Mouse (Mus musculus) adrenal gland, postnatal 25 days (tissue): ENCODE results near the gene Pcp4. TPM values are rescaled to one million over a fixed set of nuclear protein-coding genes. Genes with fewer than 3 reads are reported as not detected.

ENCODE experiments used
- DNase-seq: peaks from one replicate; pipeline ENCODE4 v3.0.0; 2021; ENCODE audit warnings: mixed read lengths
- total RNA-seq: library from RNA; stranded (reverse); gene quantifications from 2 replicates; pipeline ENCODE4 v1.2.3, GENCODE M21; 2021

Gene Pcp4
- total RNA-seq, 1 experiment from 2014 or later = 12.9 TPM

DNA sequence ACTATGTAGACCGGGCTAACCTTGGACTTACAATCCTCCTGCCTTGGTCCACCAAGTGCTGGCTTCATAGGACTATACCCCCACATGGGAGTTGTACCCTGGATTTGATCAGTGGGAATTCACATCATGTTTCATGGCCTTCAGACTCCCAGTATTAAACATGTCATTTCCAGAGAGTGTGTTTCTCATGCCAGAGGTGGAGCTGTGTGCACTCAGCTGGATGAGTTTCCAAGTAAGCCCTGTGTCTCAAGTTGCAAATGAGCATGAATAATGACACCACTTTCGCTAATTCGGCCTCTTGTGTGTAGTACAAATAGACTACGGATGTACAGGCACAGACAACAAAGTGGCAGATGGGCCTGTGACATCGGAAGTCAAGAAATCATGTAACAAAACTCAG lies 20.6 kb downstream of the Pcp4 start:
- no peak for DNase-seq

DNA sequence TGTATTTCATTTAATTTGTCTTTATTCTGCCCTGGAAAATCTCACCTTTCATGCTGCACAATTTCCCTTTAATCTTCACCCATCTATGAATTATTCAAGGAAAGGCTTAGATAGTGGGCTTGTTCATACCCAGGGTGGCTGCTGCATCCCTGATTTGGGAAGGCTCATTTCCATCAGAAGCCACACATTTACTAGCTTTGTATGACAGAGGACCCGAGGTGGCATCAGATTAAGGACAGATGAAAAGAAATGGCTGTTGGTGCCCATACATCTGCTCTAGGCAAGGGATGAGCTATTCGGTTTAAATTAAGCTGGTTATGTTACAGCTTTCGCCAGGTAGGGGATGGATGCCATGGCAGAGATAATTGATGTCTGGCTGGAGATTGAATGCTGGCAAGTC lies 24.1 kb downstream of the Pcp4 start:
- no peak for DNase-seq

DNA sequence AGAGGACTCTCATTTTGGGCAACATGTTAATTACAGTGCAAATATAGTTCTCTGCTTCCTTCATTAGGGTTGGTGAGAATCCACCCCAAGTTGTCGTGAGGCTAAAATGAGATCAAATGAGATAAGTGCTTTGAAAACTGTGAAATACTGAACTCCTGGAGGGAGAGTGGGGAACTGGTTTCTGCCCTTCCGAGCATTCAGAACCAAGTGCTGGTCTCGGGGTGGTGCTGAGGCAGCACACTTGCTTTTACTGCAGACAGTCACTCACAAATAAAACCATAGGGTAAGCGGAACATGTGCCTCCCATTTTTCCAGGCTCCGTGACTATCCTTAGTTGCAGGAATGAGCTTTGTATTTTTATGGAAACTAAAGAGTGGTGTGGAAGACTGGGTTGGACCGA lies 26.7 kb downstream of the Pcp4 start:
- DNase-seq = no peak

DNA sequence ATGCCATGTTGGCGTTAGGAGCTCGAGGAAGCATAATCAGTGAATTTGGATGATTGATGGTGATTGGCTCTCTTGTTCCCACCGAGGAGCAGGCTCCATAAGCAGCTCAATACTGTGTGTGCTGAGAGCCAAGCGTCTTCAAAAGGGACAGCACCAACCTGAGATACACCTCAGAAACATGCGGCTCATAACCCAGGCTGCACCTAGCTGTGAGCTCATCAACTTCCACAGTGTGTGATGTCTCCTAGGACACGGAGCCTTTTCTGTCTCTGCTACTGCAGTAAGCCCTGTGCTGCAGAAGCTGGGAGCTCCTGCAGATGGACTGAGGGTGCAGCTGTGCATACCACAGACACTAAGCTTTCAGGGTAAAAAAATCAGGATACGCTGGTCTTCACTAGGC lies 31.5 kb downstream of the Pcp4 start:
- DNase-seq = no peak

DNA sequence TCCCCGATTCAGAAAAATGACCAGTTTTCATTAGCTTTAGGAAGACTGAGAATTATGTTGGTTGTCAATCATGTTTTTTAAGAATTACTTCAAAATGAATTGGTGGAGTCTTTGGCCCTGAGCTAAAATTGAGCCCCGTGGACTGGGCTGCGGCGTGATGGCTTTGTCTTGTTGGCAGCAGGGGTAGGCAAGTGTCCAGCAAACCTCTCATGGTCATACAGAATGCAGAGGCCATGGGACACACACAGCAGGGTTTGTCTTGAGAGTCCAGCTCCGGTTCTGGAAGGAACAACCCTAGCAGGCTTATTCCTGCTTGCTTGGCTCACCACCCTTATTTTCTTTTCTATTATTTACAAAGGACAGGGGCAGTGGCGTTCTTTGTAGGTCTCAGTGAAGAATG lies 33.8 kb downstream of the Pcp4 start:
- DNase-seq = no peak

DNA sequence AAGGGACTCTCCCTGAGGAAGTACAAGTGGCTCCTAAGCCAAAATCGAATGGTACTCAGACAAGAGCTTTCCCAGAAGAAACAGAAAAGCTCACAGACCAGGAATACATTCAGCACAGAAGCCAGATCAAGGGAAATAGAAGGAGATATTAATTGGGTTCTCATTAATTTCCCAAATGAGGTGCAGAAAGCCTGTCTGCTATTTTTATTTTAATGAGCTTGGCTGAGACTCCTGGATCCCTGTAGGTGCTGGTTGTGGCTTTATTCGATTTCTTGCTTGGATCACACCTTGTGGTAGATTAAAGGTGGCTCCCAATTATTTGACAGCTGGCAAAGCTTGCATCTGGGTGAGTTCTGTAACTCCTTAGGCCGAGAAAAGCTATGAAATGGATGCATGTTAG lies 35.2 kb downstream of the Pcp4 start:
- no peak for DNase-seq

DNA sequence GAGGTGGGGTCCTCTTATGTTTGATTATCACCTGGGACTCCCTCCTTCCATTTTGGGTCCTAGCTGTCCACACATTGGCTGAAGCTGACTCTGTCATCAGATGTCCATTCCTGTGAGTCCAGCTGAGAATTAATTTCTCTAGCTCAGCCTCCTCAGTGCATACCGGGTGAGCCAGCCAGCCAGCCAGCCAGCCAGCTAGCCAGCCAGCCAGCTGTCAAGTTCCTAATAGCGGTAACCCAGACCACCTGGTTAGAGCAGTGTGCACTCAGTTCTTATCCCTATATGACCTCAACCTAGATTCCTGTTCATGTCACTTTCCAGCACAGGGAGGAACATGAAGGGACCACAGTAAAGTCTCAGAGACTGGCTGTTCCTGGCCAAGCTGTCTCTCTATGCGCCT lies 47.1 kb downstream of the Pcp4 start:
- no peak for DNase-seq

DNA sequence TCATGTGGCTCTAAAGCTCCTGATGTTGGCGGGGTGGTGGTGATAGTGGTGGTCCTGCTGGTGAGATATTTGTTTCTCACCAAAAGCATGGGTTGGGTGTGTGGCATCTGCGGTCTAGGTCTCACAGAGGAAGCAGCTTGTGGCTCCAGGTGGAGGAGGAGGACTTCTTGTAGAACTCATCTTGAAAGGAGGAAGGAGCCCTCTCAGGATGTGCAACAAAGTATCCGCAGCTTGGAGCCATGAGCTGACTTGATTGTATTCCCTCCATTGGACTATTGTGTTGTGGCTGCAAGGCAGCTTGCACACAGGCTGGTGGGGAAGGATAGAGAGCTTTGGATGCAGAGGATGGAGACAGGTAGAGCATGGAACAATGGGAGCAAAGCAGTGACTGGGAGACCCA lies 60.1 kb downstream of the Pcp4 start:
- DNase-seq = no peak

DNA sequence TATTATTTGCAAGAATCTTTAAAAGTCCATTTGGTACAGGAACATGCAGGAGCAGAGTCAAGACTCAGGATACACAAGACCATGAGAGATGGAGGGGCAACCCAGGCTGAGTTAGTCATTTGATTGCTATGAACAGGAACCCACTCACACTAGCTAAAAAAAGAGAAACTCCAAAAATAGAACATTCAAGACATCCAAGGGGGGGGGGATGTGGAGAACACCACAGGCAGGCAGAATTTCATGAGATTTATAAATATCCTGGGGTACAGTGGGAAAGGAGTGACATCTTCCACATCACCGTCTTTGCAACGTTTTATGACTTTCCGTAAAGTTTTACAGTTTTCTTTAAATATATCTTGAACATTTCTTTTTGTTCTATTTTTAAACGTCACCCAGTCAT lies 61.1 kb downstream of the Pcp4 start:
- DNase-seq = no peak

DNA sequence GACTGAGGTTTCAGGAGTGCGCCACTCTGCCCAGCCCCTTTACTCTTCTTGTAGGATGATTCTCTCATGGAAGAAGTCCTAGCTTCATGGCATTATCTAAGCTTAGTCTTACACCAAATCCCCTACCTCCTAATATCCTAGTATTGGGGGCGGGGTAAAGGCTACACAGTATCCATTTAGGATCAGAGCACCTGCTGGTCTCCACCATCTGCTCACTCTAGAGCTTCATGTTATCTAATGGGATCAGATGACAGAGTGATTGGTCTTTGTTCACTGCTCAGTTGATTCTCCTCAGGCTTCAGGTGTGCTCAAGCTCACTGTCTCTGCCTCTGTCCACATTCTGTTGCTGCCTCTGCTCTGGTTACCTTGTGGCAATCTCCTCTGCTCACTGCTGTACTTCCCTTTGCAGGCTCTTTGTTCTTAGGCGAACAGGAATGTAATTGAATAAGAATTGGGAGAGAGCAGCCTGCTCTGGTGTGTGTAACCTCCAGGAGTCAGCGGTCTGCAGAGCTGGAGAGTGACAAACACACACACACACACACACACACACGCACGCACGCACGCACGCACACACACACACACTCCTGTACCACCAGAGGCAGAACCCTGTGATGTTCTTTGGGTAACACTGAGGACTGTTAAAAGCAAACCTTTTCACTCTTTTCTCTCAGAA lies 62.6 kb downstream of the Pcp4 start:
- no peak for DNase-seq

DNA sequence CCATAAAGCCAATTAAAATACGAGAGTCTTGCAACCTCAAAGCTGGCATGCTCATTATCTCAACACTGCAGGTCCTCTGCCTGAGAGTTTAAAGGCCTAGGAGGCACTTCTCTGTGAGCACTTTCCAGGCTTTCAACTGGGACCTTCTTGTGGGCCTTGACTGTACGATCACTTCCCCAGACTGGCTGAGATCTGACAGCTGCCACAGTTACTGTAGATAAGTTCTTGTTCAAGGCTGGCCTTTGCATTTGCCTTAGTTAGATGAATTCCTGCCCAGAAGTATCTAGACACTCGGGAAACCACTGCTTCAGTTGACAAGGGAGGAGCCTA lies 63.1 kb downstream of the Pcp4 start:
- no peak for DNase-seq

DNA sequence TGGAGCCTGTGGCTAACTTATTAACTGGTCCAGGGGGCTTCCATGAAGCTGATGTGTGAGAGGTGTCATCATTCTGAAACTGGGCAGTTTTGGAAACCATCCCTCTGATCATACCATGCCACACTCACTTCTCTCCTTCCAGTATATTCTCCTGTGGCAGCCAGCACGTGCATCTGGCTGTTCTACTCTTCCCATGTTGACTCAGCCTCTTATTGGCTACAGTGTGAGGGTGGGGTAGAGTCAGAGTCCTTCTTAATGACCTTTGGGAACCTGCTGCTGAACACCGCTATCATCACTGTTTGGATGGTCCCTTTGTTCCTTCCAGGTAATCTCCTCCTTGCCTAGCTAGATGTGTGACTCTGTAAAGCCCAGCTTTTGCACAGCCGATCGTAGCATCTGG lies 63.6 kb downstream of the Pcp4 start:
- no peak for DNase-seq

DNA sequence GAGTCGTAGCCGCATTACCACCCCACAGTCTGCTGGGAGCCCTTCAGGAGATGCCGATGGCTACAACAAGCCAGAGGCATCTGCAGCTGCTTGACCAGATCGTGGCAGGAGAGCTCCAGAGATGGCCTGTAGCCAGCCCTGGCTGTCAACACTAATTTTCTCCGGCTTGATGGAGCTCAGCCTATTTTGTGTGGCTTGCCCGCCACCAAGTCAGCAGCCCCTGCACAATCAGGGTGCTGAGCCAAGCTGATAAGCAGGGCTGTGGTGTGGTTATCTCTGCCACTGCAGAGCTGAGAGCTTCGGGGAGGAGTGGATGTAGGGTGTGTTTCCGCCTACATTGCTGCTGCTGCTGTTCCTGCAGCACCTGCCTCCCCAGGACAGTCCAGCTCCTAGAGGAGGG lies 66.3 kb downstream of the Pcp4 start:
- no peak for DNase-seq

DNA sequence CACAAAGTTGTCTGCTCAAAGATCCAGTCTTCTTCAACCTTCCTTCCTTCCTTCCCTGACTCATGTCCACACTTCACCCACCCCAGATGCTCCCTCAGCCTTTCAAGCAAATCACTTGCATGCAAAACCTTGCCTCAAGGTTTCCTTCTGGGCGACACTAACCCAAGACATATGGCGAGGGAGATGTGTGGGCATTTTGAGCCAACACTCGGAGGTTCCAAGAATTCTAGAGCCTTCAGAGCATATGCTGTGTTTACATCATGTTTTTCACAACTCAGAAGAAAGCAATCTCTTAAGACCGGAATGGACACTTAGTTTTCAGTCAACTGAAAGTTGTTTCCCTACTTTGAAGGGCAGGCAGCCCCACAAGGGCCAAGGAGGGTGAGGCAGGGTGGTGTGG lies 67.9 kb downstream of the Pcp4 start:
- no peak for DNase-seq

DNA sequence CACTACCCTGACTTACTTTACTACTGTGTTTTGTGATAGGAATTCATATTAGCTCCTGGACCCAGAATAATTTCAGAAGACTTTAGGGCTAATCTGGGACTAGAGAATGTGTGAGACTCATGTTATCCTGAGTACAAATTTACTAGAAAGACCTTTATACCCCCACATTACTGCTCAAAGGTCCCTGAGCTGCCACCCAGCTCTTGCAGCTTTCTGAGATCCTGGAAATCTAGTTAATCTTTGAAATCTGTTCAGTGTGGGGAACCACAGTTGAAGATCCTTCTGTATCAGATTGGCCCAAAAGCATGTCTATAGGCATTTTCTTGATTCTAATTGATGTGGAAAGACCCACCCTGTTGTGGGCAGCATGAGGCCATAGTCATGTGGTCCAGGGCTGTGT lies 69.0 kb downstream of the Pcp4 start:
- DNase-seq = no peak

DNA sequence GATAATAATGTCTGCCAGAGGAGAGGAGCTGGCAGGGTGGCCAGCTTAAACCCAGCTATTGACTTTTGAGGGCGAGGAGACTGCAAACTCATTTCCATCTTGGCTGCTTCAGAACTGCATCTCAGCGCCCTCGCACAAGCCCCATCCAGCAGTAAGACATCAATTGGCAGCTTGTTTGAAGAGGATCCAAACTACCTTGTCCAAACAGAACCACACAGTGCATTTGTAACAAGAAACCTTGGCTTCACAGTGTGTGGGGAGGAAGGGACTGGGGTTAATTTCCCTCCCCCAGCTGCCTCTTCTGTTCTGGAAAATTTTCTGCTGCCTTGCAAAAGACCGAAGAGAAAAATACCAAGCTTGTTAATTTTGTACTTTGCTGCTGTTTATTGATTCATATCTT lies 71.7 kb downstream of the Pcp4 start:
- no peak for DNase-seq

DNA sequence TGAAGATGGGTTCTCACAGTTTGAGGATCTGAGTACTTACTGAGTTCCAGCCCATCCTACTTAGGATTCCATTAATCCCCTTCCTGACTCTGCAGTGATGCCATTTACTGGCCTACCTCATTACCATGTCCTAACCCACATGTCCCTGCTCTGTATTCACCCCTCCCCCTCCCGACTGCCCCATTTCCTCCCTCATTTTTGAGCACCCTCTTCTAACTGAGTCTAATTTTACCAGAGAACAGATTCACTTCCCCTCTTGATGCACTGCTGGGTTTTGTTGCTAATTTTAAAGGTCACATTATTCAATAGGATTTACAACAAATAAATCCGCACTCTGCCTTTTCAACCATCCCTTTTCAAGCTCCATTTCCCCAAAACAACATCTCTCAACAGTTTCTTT lies 73.7 kb downstream of the Pcp4 start:
- DNase-seq = no peak

DNA sequence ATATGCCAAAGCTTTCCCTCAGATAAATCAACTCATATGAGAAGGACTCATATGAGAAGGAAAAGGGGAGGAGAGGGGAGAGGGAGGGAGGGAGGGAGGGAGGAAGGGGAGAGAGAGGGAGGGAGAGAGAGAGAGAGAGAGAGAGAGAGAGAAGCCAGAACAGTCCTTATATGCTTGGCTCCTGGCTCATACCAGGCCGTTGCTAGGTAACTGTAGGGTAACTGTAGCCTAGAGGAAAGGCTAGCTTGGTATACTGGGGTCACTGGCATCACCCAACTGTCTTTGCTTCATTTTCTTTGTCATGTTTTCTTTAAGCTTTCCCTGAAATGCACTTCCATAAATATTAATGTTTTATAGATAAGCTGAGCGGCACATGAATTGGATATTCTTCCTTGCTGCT lies 85.3 kb downstream of the Pcp4 start:
- DNase-seq = no peak

DNA sequence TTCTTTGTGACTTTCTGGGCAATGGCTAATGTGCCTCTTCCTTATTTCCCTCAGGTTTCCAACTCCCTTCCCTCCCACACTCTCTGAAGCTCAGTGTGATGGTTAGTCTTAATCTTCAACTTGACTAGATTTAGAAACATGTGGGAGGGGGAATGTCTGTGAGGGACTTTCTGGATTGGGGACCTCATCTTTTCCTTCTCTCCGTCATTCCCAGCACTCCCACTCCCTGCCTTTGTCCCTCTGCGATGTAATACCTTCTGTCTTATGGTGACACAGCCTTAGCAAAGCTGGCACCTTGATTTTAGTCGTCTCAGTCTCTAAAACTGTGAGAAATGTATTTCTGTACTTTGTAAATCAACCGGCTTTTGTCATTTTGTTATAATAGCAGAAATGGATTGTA lies 88.0 kb downstream of the Pcp4 start:
- DNase-seq = no peak

DNA sequence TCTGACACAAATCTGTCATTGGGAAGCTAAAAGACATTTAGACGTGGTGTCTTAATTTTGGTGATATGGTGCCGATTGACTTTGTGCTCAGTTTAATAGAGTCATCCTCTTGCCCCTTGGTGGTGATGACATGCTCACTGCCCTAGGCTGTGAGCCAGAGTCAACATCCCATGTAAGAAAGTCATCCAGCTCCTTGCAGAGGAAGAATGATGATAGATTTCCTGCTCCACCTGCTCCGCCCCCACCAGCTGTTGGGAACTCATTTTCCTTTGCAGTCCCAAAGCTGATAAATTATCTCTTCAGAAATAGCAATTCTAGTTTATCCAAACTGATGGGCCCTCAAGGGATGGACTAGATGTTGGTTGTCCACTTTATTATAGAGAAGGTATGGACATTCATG lies 89.2 kb downstream of the Pcp4 start:
- DNase-seq = no peak

DNA sequence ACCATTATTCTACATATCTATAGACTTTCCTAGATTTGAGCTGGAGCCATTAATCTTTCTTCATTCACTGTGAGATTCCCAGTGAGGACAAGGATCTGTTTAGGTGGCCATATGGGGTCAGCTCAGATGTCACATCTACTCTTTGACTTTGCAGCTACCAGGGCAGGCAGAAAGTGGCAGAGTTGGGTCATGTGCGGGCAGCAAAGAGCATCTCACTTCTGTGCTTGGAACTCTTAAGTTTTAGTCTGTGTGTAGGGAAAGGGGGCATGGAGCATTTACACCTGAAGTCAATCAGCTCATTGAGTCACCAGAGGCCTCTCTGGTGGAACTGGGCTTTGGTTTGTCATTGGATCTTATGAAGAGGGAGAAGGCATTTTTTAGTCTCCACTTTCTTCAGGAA lies 90.9 kb downstream of the Pcp4 start:
- no peak for DNase-seq

DNA sequence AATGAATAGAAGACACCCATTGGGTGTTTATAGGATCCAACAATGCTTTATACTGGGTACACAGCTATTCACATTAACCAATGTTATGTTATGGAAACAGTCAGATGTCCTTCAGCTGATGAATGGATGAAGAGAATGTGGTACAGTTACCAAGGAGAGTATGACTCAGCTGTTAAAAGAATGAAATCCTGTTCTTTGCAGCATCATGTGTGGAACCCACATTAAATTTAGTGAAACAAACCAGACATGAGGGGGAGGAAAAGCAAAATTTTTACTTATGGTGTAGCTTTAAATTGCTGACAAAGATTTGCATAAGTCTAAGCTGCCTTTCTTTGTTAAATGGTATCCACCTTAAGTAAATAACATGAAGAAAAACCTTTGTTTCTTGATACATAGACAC lies 92.4 kb downstream of the Pcp4 start:
- no peak for DNase-seq

DNA sequence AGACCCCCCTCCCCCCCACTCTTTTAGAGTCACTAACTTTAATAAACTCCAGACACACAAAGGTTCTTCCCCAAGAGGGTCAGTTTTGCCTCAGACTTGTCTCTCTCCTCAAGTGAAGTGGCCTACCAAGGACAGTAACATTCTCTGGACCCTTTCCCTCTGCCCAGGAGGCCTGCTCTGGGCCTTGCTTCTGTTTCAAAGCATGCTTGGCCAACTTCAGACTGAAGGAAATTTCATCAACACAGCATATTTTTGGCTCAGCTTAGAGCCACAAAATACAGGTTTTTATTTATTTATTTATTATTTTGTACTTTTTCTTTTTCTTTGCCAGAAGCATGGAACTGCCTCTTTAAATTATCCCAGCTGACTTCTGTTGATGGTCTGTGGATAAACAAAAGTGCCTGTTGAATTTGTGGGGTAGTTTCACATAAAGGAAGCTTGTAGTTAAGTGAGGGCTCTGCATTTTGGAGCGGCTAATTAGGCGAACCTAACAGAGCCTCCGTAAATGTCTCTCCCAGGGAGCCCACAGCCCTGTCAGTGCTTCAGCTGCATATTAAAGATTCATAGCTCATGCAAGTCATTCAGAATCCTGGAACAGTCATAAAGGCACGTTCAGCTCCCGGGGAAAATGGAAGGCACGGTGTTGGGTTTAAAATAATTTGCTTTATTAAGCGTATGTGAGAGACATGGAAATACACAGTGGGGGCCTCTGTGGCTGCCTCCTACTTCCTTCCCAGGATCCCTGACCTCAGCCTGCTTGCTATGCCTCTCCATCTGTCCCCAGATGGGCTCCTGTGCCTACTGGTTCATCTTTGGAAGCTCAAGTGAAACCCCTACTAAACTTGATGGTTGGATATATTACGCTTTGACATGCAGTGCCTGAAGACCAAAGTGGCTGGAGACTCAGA lies 96.2 kb downstream of the Pcp4 start:
- DNase-seq = no peak

DNA sequence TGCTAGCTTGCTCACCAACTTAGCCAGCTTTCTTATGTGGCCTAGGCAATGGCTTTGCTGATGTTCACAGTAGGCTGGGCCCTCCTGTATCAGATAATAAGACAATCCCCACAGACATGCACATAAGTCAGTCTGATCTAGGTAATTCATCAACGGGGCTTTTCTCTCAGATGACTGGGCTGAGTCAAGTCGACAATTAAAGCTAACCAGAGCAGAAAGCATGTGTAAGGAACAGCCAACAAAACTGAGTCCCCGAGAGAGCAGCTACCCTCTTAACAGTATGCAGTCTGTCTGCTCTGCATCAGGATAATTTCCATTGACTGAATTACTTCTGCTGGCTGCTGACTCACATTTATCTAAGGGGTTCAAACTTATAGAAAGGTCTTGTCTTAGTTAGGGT lies 100.0 kb downstream of the Pcp4 start:
- DNase-seq = no peak
